Mouse (Mus musculus): ENCODE measurements around the gene Fam160a1.

Fam160a1 gene

DNA sequence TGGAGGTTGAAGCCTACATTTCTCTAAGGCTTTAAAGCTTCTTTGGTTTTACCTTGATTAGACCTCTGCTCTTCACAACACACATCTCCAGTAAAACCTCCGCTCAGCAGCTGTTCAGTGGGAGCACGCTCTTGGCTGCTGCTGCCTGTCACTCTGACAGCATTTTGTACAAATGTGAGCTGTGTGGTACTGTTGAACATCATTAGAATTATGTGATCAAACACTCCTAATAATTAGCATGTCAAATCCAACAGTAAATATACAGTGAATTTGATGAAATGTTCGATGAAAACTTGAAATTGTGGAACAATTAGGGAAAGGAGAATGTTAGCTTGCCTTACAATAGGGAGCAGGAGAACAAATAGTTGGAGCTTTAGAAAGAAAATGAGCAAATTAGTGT lies 38.0 kb upstream of the Fam160a1 start:
- no peaks in the 10 kb centered on the region for H3K9me3 ChIP-seq (ENCODE audit: low read length)
- TF ChIP-seq CTCF (conservative IDR thresholded peaks at IDR 0.05; ENCODE audit: low read length) = no peak
- TF ChIP-seq POU5F1 (IDR thresholded peaks at IDR 0.05; ENCODE audit: borderline replicate concordance, low read length) = no peak
- no peak for TF ChIP-seq NANOG (IDR thresholded peaks at IDR 0.05; ENCODE audit: borderline replicate concordance, low read length)
- H3K36me3 ChIP-seq (ENCODE audit: insufficient read depth, low read length) = no peaks in the 10 kb centered on the region
- no peak overlapping the region for H3K4me3 ChIP-seq (replicated peaks; ENCODE audit: low read length)
- no peaks in the 10 kb centered on the region for H3K4me1 ChIP-seq (replicated peaks; ENCODE audit: low read depth, low read length)
- no peaks in the 10 kb centered on the region for H3K27me3 ChIP-seq (ENCODE audit: insufficient read depth, low read length)

DNA sequence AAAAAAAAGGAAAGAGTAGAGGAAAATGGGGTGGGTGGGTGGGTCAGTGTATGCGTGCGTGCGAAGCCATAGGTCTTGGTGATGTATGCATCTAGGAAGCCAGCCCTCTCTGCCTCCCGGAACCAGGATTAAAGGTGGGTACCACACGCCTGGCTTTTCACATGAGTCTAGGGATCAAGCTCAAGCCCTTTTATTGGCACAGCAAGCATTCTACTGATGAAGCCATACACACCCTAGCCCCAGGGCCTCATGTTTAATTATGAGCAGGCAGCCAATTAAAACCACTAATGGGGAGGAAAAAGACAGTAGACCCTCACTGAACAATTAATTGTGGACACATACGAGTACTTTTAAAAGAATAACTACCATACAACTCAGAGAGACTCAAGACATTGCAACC lies 37.1 kb upstream of the Fam160a1 start:
- H3K9me3 ChIP-seq (ENCODE audit: low read length) = no peaks in the 10 kb centered on the region
- no peaks in the 10 kb centered on the region for H3K4me1 ChIP-seq (replicated peaks; ENCODE audit: low read depth, low read length)
- no peaks in the 10 kb centered on the region for H3K27me3 ChIP-seq (ENCODE audit: insufficient read depth, low read length)
- no peaks in the 10 kb centered on the region for H3K36me3 ChIP-seq (ENCODE audit: insufficient read depth, low read length)
- TF ChIP-seq CTCF (conservative IDR thresholded peaks at IDR 0.05; ENCODE audit: low read length) (no peak), NANOG (IDR thresholded peaks at IDR 0.05; ENCODE audit: borderline replicate concordance, low read length) (no peak), POU5F1 (IDR thresholded peaks at IDR 0.05; ENCODE audit: borderline replicate concordance, low read length) (no peak)
- no peak overlapping the region for H3K4me3 ChIP-seq (replicated peaks; ENCODE audit: low read length)

DNA sequence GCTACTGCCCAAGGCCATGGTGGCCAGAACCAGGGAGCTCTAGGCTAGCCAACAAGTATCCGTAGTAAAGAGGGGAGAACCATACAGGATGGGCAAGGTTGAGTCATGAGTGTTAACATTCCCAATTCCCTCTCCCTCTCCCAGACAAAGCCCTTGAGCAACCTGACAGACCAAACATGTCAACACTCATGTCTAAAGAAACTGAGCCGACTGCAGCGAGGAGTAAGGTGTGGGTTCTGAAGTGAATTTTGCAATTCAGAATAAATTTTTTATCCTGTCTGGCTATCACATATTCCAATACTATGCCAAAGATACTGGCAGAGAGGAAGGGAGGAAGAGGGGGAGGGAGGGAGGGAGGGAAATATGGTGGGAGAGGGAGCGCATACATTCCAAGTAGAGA lies 36.6 kb upstream of the Fam160a1 start:
- Histone ChIP-seq H3K4me3 (replicated peaks; ENCODE audit: low read length) (no peak overlapping the region), H3K27me3 (ENCODE audit: insufficient read depth, low read length) (no peaks in the 10 kb centered on the region), H3K36me3 (ENCODE audit: insufficient read depth, low read length) (no peaks in the 10 kb centered on the region), H3K9me3 (ENCODE audit: low read length) (no peaks in the 10 kb centered on the region), H3K4me1 (replicated peaks; ENCODE audit: low read depth, low read length) (no peaks in the 10 kb centered on the region)
- TF ChIP-seq CTCF (conservative IDR thresholded peaks at IDR 0.05; ENCODE audit: low read length) = no peak
- TF ChIP-seq POU5F1 (IDR thresholded peaks at IDR 0.05; ENCODE audit: borderline replicate concordance, low read length) = no peak
- no peak for TF ChIP-seq NANOG (IDR thresholded peaks at IDR 0.05; ENCODE audit: borderline replicate concordance, low read length)

DNA sequence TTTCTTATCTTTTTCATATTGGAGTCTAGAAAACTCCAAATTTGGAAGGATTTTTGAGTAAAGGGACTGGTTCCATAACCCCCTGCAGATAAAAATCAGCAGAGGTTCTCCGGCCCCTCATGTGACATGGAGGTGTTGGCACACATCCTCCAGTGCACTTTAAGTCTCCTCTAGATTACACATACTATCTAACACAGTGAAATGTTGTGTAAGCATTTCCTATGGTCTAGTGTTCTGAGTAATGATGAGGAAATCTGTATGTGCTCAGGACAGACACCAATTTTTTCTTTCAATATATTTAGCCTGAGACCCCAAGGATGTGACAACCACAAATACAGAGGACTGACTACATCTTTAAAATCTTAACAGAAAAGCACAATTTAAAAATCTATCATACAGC lies 33.0 kb upstream of the Fam160a1 start:
- H3K36me3 ChIP-seq (ENCODE audit: insufficient read depth, low read length) = no peaks in the 10 kb centered on the region
- H3K4me1 ChIP-seq (replicated peaks; ENCODE audit: low read depth, low read length) = no peaks in the 10 kb centered on the region
- no peak overlapping the region for H3K4me3 ChIP-seq (replicated peaks; ENCODE audit: low read length)
- 0 out of 2 replicates have a peak, but pooled peaks cover 3% of the 10 kb centered on the region for H3K9me3 ChIP-seq (ENCODE audit: low read length)
- TF ChIP-seq NANOG (IDR thresholded peaks at IDR 0.05; ENCODE audit: borderline replicate concordance, low read length) (no peak), CTCF (conservative IDR thresholded peaks at IDR 0.05; ENCODE audit: low read length) (no peak), POU5F1 (IDR thresholded peaks at IDR 0.05; ENCODE audit: borderline replicate concordance, low read length) (no peak)
- H3K27me3 ChIP-seq (ENCODE audit: insufficient read depth, low read length) = no peaks in the 10 kb centered on the region

DNA sequence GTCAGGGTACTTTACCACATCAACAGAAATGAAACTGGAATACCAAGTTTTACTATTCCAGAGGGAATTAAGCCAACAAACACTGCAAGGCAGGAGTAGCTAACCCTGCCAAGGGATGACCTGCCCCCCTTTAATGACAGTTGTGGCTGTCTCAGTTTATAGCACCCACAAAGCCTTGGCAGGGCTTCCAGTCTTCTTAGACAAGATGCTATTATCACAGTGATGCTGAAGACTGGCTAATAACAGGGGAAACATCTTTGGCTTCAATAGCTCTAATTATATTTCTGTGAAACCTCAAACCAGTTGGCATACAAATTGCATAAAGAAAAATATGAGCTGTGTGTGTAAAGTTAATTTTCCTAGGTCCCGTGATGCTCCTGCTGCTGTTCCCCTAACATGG lies 29.2 kb upstream of the Fam160a1 start:
- Histone ChIP-seq H3K27me3 (ENCODE audit: insufficient read depth, low read length) (no peaks in the 10 kb centered on the region), H3K4me1 (replicated peaks; ENCODE audit: low read depth, low read length) (peaks cover 14% of the 10 kb centered on the region), H3K36me3 (ENCODE audit: insufficient read depth, low read length) (no peaks in the 10 kb centered on the region), H3K4me3 (replicated peaks; ENCODE audit: low read length) (no peak overlapping the region), H3K9me3 (ENCODE audit: low read length) (0 out of 2 replicates have a peak, but pooled peaks cover 3% of the 10 kb centered on the region)
- TF ChIP-seq POU5F1 (IDR thresholded peaks at IDR 0.05; ENCODE audit: borderline replicate concordance, low read length) (no peak), CTCF (conservative IDR thresholded peaks at IDR 0.05; ENCODE audit: low read length) (no peak), NANOG (IDR thresholded peaks at IDR 0.05; ENCODE audit: borderline replicate concordance, low read length) (no peak)

DNA sequence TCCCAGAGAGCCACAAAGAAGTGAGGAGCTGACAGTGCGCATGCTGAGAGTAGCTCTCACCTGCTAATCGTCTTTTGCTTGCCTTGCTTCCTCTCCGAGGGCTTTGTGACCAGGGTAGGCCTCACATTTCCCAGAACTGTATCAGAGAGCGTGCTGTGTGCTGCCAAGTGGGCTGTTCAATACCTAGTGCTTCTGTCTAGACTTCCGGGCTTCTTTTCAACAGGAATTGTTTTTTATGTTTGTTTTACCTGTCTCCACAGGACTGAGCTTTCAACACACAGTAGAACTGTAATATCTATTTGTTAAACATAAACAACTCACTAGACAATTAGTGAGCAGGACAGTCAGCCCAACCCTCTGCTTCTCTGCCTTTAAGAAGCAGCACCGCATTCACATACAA lies 28.2 kb upstream of the Fam160a1 start:
- Histone ChIP-seq H3K36me3 (ENCODE audit: insufficient read depth, low read length) (no peaks in the 10 kb centered on the region), H3K4me3 (replicated peaks; ENCODE audit: low read length) (no peak overlapping the region), H3K4me1 (replicated peaks; ENCODE audit: low read depth, low read length) (peaks cover 15% of the 10 kb centered on the region), H3K27me3 (ENCODE audit: insufficient read depth, low read length) (no peaks in the 10 kb centered on the region), H3K9me3 (ENCODE audit: low read length) (peaks cover 3% of the 10 kb centered on the region; the same call in 1 of the 2 replicates)
- no peak for TF ChIP-seq POU5F1 (IDR thresholded peaks at IDR 0.05; ENCODE audit: borderline replicate concordance, low read length)
- TF ChIP-seq CTCF (conservative IDR thresholded peaks at IDR 0.05; ENCODE audit: low read length) = no peak
- TF ChIP-seq NANOG (IDR thresholded peaks at IDR 0.05; ENCODE audit: borderline replicate concordance, low read length) = no peak

DNA sequence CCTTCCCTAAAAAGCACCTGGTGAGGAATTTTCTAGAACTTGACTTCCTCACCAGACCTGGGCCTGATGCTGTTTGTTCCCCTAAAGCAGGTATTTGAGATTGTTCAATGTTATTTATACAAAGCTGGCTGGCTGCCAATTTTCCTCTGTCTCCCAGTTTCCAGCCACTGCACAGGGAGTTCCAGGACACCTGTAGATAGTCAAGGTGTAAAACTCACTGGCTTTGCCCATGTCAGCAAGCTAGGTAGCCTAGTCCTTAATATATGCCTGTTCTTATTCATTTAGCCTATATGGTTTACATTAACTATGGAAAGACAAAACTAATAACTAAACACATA lies 25.8 kb upstream of the Fam160a1 start:
- Histone ChIP-seq H3K4me1 (replicated peaks; ENCODE audit: low read depth, low read length) (peaks cover 15% of the 10 kb centered on the region), H3K36me3 (ENCODE audit: insufficient read depth, low read length) (no peaks in the 10 kb centered on the region), H3K9me3 (ENCODE audit: low read length) (peaks cover 22% of the 10 kb centered on the region), H3K4me3 (replicated peaks; ENCODE audit: low read length) (no peak overlapping the region), H3K27me3 (ENCODE audit: insufficient read depth, low read length) (no peaks in the 10 kb centered on the region)
- no peak for TF ChIP-seq POU5F1 (IDR thresholded peaks at IDR 0.05; ENCODE audit: borderline replicate concordance, low read length)
- no peak for TF ChIP-seq NANOG (IDR thresholded peaks at IDR 0.05; ENCODE audit: borderline replicate concordance, low read length)
- TF ChIP-seq CTCF (conservative IDR thresholded peaks at IDR 0.05; ENCODE audit: low read length) = no peak

DNA sequence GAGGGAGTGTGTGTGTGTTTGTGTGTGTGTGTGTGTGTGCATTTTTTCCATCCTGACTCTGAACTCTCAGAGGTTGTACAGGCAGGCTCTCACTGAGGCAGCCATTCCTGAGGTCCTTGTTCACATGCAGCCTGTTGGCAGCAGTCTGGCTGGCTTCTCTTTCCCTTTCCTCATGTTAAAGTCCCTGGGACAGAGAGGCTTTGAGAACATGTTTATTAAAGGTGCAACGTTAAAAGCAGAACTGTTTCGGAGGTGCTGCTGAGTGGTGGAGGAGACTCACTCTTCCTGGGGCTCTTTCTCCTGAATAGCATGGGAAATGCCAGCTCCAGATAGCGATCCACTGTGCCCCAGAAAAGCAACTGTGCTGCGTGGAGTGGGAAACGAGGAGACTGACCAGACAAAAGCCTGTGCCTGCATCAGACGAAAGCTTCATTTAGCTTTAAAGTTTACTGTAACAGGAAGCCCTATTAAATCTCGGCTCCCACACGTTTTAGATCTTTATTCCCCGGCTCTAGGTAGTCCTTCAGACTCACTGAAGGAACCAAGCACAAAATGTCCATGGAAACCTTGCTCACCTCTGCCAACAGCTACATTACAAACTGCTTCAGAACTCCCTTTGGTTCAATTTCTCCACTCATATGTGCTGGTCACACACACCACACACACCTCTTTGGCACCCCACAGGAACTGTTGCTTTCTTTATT lies 25.2 kb upstream of the Fam160a1 start:
- no peaks in the 10 kb centered on the region for H3K36me3 ChIP-seq (ENCODE audit: insufficient read depth, low read length)
- no peak overlapping the region for H3K4me3 ChIP-seq (replicated peaks; ENCODE audit: low read length)
- peaks cover 22% of the 10 kb centered on the region for H3K9me3 ChIP-seq (ENCODE audit: low read length)
- no peak for TF ChIP-seq NANOG (IDR thresholded peaks at IDR 0.05; ENCODE audit: borderline replicate concordance, low read length)
- no peak for TF ChIP-seq CTCF (conservative IDR thresholded peaks at IDR 0.05; ENCODE audit: low read length)
- TF ChIP-seq POU5F1 (IDR thresholded peaks at IDR 0.05; ENCODE audit: borderline replicate concordance, low read length) = no peak
- H3K4me1 ChIP-seq (replicated peaks; ENCODE audit: low read depth, low read length) = peaks cover 15% of the 10 kb centered on the region
- H3K27me3 ChIP-seq (ENCODE audit: insufficient read depth, low read length) = no peaks in the 10 kb centered on the region
